Mouse (Mus musculus): ENCODE data around the gene Gm5617.
"Not testable (repeated sequence)": the region's sequence is repeated elsewhere in the genome, so short reads cannot be mapped to it uniquely, and the experiment has no call there.

Gm5617 gene

DNA sequence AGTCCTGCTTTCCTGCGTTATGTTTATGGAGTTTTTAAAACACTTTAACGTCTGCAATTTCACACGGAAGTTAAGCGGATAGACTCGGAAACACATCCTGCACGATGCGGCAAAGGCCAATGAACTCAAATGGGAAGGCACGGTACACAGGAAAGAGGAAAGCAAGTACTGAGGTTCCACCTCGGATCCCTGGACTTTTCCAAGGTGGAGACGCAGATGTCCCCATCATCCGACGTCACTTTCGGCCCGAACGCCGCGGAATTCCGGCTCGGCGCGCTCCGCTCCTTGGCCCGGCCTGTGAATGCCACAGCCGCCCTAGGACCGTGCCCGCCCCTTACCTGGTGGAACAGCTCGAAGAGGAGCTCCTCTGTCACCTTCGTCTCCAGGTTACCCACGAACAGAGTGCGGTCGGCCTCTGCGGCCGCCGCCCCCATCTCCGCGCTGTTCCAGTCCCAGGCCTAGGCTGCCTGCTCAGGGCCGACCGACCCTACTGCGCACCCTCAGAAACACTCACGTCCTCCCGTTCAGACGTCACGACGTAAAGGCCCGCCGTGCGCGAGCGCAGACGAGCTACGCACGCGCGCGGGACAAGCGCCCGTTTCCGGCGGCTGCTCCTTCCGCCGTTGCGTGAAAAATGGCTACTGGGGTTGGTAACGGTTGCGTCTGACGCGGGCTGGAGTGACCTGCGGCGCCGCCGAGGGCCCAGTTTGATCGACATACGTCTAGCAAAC, at the start of gene Gm5617, which contains the start of gene Rbm7:
Gm5617 (plus strand) TSS at position 626 of the 731 bp plus-strand sequence.
Rbm7 (minus strand) TSS at position 483 of the 731 bp plus-strand sequence.
- DNase-seq (ENCODE audit: low spot score in 2 of 2) = peak; percentile 86 to 92

DNA sequence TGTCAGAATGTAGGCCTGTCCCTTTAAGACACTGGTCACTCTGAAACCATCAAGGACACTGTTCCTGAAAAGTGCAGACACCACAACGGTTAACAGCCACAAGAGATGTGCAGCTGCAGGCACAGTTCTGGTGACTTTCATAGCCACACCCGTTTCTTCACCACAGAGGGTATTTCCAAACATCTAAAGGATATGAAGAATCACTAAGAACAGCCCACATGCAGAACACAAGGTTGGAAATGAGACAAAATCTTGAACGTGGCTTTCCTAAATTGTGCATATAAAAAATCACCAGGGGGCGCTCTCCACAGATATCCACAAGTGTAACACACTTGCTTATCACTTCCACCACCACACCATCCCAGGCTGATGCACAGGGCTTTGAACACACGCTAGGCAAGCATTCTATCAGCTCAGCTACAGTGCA, 47.4 kb upstream of the Gm5617 start:
- no peak for DNase-seq (ENCODE audit: low spot score in 2 of 2)

DNA sequence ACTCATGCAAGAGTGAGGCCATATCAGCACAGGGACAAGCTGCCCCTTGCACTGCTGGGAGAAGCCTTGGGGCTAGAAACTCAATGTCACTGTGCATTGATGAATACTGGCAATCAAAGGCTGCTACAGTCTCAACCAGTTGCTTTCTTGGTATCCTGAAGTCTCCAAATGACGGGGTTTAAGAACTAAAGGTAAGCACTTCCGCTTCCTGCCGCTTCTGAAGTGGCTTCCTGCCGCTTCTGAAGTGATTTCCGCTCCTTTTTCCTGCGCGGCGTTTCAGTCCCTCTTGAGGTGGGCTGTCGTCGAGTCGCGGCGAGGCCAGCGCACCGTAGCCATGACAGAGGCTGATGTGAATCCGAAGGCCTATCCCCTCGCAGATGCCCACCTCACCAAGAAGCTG, 45.2 kb upstream of the Gm5617 start:
- DNase-seq (ENCODE audit: low spot score in 2 of 2) = no peak

DNA sequence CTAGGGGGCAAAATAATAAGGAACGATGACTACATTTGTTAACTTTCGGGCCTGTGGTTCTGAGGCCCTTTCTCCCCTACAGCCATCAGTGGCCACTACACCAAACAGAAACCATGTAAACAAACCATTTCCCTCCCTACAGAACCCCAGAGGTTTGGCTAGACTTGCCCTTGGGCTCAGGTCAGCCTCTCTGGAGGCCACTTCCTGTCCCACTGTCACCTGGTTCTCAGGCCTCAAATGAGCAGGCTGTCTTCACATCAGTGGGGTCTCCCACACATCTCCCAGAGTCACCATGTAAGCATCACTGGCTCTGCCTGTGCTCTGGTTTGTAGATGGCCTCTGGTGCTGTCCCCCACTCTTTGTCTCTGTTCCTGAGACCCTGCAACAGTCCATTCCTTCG, 39.3 kb upstream of the Gm5617 start:
- DNase-seq (ENCODE audit: low spot score in 2 of 2) = no peak

DNA sequence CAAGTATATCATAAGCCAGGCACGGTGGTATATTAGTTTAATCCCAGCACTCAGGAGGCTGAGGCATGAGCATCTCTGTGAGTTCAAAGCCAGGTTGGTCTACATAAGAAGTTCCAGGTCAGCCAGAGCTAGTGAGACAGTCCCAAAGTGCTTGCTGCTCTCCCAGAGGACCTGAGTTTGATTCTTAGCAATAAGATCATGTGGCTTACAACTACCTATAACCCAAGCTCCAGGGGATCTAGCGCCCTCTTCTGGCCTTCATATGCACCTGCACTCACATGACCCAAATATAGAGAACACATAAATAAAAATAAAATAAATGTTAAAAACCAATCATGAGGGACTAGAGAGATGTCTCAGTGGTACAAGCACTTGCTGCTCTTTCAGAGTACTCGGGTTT, 36.4 kb upstream of the Gm5617 start:
- DNase-seq (ENCODE audit: low spot score in 2 of 2) = no peak

DNA sequence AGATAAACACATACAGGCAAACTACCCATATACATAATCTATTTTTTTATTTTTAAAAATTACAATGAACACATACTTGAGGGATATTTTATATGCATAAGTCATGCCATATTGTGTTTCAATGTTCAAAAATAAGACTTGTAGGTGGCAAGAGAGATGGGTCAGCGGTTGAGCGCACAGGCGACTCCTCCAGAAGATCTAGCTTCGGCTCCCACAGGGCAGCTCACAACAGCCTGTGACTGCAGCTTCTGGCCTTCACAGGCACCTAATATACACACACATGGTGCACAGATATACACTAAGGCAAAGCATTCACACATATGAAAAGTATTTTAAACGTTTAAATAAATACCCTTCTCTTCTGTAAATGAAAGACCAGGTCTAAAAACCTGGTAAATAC, 35.9 kb upstream of the Gm5617 start:
- DNase-seq (ENCODE audit: low spot score in 2 of 2) = no peak

DNA sequence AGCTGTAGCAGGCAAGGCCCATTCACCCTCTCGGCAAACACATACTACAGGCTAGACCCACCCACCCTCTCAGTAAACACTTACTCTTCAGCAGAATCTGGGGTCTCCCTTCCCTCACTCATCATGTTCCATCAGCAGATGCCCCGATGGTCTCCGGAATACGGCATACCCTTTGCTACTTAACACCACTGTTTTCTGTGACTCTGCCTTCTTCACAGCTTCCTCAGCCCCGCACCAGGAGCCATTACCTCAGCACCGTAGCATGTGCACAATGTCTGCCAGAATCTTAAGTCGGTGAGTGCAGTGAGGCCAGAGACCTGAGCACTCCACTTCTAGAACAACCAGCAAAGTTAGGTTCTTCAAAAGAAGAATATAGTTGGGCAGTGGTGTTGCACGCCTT, 34.5 kb upstream of the Gm5617 start:
- no peak for DNase-seq (ENCODE audit: low spot score in 2 of 2)

DNA sequence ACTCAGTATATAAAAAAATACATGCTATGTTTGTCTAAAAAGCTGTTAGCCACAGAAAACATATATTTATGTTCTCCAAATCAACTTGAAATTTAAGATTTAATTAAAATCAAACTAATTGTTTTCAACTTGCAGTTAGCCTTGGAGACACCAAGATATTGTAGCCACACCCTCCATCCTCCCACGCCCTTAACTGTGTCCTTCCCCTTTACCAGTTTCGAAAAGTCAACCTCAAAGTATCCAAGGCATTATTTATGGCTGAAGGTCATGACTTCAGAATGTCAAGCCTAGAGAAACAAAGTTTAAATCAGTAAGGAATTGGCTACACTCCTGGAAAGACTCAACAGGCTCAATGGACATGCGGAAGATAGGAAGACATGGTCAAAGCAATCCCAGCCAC, 33.7 kb upstream of the Gm5617 start:
- DNase-seq (ENCODE audit: low spot score in 2 of 2) = no peak

DNA sequence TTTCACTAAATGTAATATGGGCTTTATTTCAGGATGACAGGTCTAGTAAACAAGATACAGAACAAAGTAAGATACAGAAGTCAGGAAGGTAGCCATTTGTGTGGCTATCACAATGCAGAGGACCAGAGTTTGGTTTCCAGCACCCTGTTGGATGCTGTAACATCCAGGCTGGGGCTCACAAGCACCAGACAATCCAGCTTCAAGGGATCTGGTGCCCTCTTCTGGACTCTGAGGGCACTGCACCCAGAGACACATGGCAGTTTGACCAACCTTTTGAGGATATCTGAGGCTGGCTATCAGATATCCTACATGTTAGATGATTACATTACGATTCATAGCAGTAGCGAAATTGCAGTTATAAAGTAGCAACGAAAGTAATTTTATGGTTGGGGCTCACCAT, 29.6 kb upstream of the Gm5617 start:
- DNase-seq (ENCODE audit: low spot score in 2 of 2) = no peak

DNA sequence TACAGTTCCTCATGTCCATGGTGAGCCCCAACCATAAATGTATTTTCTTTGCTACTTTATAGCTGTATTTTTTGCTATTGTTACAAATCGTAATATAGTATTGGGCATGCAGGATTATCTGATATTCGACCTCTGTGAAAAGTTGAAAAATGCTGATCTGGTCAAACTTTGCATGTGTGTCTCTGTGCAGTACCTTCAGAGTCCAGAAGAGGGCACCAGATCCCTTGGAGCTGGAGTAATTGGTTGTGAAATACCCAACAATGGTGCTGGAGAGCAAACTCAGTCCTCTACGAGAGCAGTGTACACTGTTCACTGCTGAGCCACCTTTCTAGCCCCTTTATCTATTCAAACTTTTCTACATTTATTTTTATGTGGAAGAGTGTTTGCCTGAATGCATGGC, 28.4 kb upstream of the Gm5617 start:
- DNase-seq (ENCODE audit: low spot score in 2 of 2) = peak; percentile 35 to 54

DNA sequence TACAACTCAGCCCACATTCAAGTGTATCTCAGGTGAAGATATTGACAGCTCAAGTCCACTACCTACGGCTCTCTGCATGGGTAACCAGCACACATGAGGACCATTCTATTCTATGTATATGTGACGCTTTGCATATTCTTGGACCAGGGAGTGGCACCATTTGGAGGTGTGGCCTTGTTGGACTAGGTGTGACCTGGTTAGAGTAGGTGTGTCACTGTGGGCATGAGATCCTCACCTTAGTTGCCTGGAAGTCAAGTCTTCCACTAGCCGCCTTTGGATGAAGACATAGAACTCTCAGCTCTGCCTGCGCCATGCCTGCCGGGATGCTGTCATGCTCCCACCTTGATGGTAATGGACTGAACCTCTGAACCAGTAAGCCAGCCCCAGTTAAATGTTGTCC, 27.8 kb upstream of the Gm5617 start:
- DNase-seq (ENCODE audit: low spot score in 2 of 2) = not testable (repeated sequence)

DNA sequence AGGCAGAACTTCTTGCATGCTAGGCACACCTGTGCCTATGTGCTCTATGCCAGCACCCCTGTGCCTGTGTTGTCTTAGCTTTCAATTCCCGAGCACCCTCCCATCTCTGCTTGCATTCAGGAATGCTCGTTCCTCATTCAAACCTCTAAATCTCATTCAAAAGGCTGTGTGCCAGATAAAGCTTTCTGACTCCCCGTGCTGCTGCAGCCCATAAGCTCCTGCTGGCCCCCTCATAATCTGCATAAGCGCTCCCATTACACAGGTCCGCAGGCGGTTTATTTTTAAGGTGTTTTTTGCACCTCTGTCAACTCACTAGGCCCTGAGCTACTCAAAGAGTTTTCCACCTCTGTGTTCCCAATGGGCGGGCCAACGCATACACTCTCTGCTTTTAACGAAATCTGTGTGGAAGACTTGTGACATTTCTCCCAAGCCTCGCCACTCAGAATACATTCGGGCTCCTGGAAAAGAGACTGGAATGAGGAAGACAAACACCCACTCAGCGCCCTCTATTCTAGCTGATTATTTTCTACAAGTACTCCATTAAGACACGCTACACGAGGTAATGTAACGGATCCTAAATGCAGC, 22.7 kb upstream of the Gm5617 start:
- no peak for DNase-seq (ENCODE audit: low spot score in 2 of 2)

DNA sequence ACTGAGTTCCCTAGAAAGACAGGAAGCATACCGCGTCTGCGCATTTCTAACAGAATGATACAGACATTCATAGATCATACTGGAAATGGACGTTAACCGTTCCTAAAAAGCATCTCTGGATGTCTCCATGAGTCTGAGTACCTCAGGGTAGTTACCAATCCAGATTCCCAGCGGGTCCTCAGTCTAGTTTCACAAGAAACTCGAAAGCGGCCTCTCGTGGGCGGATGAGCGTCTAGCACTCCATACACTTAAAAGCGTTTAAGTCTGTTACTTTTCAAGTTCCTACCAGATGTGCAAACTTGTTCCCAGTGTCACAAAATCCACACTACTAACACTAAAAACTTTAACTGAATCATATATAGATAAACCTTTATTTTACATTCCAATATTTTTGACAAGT, 22.1 kb upstream of the Gm5617 start:
- DNase-seq (ENCODE audit: low spot score in 2 of 2) = no peak

DNA sequence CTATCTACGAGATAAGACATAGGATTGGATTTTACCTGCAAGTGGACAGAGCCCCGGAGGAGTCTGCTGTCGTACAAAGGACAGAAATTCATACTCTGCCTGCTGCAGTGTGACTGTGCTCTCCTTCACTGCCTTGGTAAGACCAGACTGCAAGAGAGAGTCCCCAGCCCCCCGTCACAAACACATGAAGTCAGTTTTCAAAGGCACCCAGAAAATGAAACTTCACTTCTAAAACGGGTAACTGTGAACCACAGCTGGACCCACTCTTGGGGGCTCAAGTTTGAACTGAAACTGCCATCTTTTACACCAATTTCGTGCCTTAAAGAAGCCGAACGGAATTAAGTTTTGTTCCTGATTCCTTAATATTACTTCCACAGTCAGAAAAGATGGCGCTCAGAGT, 20.9 kb upstream of the Gm5617 start:
- DNase-seq (ENCODE audit: low spot score in 2 of 2) = no peak

DNA sequence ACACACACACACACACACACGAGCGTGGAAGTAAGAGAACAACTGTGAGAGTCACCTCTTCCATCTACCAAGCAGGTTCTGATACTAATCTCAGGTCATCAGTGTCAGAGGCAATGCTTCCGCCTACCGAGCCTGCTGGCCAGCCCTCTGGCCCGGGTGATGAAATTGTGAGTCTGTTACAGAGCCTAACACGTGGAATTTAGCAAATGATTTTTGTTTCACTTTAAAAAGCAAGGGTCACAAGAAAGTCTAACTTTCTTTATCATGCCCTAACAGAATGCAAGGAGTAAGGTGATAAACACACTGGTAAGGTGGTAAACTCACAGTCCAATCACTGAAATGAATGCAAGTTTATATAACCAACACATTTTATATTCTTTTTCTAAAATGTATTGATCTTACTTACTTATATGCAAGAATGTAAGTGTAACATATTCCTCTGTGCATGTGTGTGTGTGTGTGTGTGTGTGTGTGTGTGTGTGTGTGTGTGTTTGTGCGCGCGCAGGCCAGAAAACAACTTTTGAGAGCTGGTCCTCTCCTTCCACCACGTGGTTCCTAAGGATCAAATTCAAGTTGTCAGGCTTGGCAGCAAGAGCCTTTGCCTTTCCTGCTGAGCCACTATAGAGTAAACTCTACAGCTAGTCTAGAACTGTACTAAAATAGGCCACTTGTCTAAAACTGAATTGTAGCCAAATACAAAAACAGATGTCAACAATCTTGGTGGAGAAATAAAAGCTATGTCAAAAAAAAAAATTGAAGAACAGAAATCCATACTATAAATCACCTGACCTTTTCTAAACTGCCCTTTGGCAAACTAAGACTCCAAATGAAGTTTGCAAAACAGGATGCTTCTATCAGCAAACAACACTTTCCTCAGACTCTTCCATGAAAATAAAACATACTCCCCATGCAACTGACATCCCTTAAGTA, 18.7 kb upstream of the Gm5617 start:
- DNase-seq (ENCODE audit: low spot score in 2 of 2) = no peak

DNA sequence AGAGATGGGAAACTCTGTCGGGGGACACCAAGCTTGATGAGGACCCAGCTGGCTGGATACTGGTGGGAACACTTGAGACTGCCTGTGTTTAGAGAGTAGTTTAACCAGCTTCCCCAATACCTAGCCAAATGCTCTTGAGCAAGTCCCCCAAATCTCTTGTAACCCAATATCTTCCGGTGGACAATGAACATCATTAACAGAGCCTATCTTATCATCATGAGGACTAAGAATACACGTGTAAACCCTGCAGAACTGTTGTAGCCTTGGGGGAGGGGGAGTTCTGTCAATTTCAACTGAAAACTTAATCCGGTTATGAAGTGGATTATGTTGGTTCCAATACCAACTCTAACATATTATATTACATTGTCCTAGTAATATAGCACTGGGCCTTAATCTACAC, 16.4 kb upstream of the Gm5617 start:
- DNase-seq (ENCODE audit: low spot score in 2 of 2) = no peak

DNA sequence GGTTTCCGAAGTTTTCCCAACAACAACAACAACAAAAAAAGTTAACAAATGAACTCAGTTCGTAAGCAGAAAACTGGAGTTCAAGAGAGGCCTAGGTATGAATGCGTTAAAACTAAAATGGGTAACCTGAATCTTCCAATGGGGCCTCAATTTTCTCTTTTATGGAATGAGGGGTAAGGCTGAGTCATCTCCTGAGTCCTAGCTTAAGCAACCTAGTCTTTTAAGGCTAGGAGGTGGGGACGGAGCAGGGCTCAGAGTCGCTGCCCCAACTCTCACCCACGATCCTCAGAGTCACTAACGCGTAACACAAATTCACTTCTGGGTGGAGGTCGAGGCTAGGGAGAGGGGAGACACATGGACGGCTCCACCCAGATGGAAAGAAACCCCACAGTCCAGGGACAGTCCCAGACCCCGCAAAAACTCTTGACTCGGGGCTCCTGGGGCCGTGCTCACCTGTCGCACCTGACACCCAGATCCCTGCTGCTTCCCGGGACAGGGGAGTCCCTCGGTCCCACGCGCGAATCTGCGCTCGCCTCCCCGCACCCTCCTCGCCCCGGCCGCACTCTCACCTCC, 15.3 kb upstream of the Gm5617 start:
- no peak for DNase-seq (ENCODE audit: low spot score in 2 of 2)

DNA sequence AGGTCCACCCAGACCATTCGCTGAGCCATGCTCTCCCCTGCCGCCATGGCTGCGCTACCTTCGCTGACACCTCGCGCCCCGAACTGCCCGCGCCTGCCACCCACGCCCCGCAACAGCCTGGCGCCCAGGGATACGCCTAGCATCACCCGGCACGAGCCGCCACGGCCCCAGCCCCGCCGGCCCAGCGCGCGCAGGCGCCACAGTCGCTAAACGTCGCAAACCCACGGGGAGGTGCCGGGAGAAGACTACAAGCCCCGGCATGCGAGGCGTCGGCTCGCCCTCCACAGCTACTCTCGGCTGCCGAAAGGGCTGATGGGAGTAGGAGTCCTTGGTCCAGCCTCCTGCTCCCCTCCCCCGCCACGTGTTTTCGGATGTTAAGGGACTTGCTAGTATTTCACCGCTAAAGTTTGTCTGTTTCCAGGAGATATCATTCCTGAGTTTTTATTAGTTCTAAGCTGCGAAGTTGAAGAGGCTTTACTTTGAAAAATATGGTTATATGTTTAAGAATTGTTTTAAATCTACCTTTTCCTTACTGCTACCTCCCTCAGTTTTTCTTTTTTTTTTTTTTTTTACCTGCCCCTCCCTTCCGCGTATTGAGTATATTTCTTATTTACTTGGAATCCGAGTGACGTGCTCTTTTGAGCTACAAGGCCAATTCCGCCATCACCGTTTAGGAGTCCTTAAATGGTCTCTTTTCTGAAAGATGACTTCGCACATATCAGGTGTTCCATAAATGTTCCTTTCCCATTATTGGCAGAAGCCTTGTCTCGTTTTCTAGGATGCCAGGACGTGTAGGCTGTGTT, 14.6 kb upstream of the Gm5617 start, which contains the start of gene Rexo2:
Rexo2 (minus strand) TSS at position 213 of the 803 bp plus-strand sequence.
- peak; percentile 90 to 92 for DNase-seq (ENCODE audit: low spot score in 2 of 2)

DNA sequence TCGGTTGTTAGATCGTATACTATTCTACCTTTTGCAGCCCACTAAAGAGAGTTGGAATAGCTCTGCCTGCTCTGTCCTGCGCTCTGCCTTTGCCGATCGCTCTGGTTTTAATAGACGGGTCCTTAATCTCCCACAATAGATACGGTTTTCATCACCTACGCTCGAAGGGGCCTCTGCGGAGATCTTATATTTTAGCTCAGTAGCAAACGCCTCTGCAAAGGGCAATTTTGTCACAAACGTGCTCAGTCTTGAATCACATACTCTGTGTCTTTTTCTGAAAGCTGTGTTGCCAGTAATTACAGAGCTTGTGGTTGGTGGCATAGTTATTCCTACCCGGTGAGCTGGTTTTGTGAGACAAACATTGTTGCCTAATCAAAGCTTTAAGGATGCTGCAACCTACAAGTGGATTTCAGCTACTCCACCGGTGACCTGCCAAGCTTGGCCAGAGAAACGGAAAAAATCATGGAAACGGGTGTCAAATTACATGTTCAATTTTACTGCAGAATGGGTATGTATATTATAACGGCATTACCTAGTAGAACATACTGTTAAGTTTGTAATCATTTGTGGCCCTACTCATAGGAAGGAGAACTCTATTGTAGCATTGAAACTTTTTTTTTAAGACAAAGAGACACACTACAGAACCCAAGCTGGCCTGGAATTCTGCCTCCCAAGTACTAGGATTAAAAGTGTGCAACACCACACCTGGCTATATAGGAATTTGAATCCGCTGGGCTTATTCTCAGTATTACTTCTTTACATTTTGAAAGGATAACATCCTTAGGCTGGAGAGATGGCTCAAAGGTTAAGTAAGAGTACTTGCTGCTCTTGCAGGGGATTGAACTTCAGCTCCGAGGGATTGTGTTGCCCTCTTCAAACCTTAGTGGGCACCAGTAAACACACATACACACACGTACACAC, 13.8 kb upstream of the Gm5617 start:
- DNase-seq (ENCODE audit: low spot score in 2 of 2) = peak in 1 of 2 experiments; percentile 15

DNA sequence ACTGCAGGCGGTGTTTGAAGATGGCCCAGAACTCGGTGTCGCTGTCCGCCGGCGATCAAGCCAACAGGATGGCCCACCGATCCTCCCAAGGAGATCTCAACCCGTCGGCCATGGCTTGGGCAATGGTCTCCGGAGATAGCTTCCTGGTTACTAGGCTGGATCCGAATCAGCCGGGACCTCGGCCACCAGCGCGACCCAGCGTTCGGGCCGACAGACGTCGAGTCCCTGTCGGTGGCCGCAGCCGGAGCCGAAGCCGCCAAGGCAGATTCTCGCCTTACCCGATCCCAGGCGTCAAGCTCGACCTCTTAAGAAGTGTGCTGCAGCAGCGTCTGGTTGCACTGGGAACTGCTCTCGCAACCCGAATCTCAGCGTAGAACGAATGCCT, 298 bp downstream of the Gm5617 start:
- no peak for DNase-seq (ENCODE audit: low spot score in 2 of 2)
